Mouse (Mus musculus): ENCODE data around the gene Actr5.

DNA sequence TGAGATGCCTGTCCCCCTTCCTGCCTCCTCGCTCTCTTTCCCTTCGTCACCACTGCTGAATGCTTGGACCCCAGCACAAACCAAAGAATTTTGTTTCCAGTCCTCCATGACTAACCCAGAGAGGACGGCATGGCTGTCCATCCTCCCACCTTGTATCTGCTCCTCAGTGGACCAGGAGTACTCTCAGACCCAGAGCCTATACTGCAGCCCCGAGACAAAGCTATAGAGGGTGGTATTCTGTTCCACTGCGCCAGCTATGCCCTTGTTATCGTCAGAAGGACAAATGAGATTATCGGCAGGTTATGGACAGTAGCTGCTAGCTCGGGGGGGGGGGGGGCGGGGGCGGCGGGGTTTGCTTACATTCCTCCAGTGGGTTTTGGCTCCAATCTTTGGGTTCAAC lies 7.9 kb upstream of the Actr5 start:
- TF ChIP-seq POLR2A (IDR thresholded peaks at IDR 0.05; ENCODE audit: low read depth, low read length) (no peak), CTCF (conservative IDR thresholded peaks at IDR 0.05; ENCODE audit: insufficient read depth, insufficient read length, low read depth, low read length) (no peak)
